8 mouse cellular contexts compared by ENCODE assay signal in the genomic region with DNA sequence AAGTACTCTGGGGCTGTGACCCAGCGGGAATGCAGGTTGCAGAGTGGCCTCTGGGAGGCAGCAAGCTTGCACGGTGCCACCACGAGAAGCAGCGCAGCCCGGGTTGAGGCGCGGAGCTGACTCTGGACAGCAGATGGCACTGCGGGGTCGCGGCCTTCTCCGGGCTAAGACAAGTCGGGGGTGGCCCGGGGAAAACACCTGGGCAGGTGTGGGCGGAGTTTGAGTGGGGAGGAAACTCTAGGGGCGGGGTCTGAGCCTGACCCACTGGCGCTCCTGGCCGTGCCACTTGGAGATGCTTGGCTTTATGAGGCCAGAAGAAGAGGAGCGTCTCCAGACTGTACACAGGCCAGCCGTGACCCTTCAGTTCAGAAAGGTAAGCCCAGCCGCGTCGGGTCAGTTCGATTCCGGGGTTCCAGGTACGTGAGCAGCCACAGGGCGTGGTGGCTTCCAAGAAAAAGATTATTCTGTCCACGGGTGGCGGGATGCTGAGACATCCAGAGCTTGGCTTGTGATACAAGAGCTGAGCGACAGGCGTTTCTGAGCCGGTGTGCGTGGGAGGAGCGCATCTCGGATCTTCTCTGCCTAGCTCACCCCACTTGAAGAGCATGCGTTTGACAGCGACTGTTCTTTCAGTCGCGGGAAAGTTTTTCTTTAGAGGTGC. TPM values are rescaled to one million over a fixed set of nuclear protein-coding genes. Genes with fewer than 3 reads are reported as not detected.
DNase-seq lines count a peak whose midpoint lies in the region; ATAC-seq and TF ChIP-seq lines count a peak whose summit lies in the region.

Scnn1g (plus strand) TSS at position 309 of the 661 bp plus-strand sequence.

- H3K4me3 ChIP-seq in bone marrow macrophage, adult 2 months (ENCODE audit: insufficient read depth, low read length): peak within 1 kb of the TSS; percentile 41
- peak within 1 kb of the TSS; percentile 9; the same call in 1 of the 2 replicates for H3K4me3 ChIP-seq in embryonic fibroblast, embryonic 13.5 days (ENCODE audit: insufficient read depth, low read length)
- H3K4me3 ChIP-seq in heart, embryonic 12.5 days: peak within 1 kb of the TSS; percentile 41
- H3K4me3 ChIP-seq in kidney, postnatal 0 days (replicated peaks; ENCODE audit: low read depth, low read length): peak within 1 kb of the TSS; percentile 39
- H3K4me3 ChIP-seq in liver, adult 2 months (ENCODE audit: insufficient read depth, low read depth, low read length): no peak within 1 kb of the TSS
- no peak within 1 kb of the TSS for H3K4me3 ChIP-seq in myocyte

- peak; percentile 81; the same call in 1 of the 2 replicates for TF ChIP-seq CTCF in bone marrow macrophage, adult 2 months (IDR thresholded peaks at IDR 0.05; ENCODE audit: low read depth, low read length)
- peak; percentile 98 for TF ChIP-seq CTCF in embryonic fibroblast, embryonic 13.5 days (IDR thresholded peaks at IDR 0.05; ENCODE audit: borderline replicate concordance, insufficient read depth, low read length)
- TF ChIP-seq CTCF in kidney, postnatal 0 days (IDR thresholded peaks at IDR 0.05; ENCODE audit: low read depth): peak; percentile 98
- peak; percentile 97 for TF ChIP-seq CTCF in liver, adult 2 months (IDR thresholded peaks at IDR 0.05; ENCODE audit: low read depth, low read length)

- no peaks in the 10 kb centered on the region for H3K79me2 ChIP-seq in liver, adult 2 months (ENCODE audit: control insufficient read depth, insufficient read depth, low read length)
- H3K79me2 ChIP-seq in myocyte (ENCODE audit: control insufficient read depth, insufficient read depth): no peaks in the 10 kb centered on the region

- no peaks in the 10 kb centered on the region for H3K9me3 ChIP-seq in heart, embryonic 12.5 days (replicated peaks)
- no peaks in the 10 kb centered on the region for H3K9me3 ChIP-seq in kidney, postnatal 0 days (replicated peaks; ENCODE audit: low read length)

- H3ac ChIP-seq in myocyte (ENCODE audit: control insufficient read depth, insufficient read length): no peak within 1 kb of the TSS

- no peaks in the 10 kb centered on the region for H3K36me3 ChIP-seq in heart, embryonic 12.5 days
- no peaks in the 10 kb centered on the region for H3K36me3 ChIP-seq in kidney, postnatal 0 days (ENCODE audit: insufficient read depth, low read length)
- H3K36me3 ChIP-seq in liver, adult 2 months (ENCODE audit: control insufficient read depth, insufficient read depth, low read length): no peaks in the 10 kb centered on the region
- no peaks in the 10 kb centered on the region for H3K36me3 ChIP-seq in myocyte (ENCODE audit: control insufficient read depth, insufficient read depth)

- ATAC-seq in heart, embryonic 12.5 days (ENCODE audit: insufficient number of reproducible peaks, low FRiP score): peak; percentile 77
- ATAC-seq in kidney, postnatal 0 days (replicated peaks; ENCODE audit: low FRiP score, low read depth): peak; percentile 88

- peak within 1 kb of the TSS; percentile 49; the same call in 1 of the 2 replicates for H3K9ac ChIP-seq in heart, embryonic 12.5 days
- H3K9ac ChIP-seq in kidney, postnatal 0 days (ENCODE audit: low read depth, low read length): 0 out of 2 replicates have a peak within 1 kb of the TSS, but pooled peaks have one; percentile 47
- no peak within 1 kb of the TSS for H3K9ac ChIP-seq in liver, adult 2 months (ENCODE audit: low read depth, low read length)

- peak; percentile 87 for DNase-seq in A20 (ENCODE audit: low read depth, low spot score)
- peak; percentile 84 for DNase-seq in kidney, postnatal 0 days (ENCODE audit: low spot score)
- DNase-seq in liver, adult 2 months (ENCODE audit: extremely low read depth, low read depth, low spot score): peak; percentile 61
- DNase-seq in spleen, postnatal 4 days (ENCODE audit: low spot score in 2 of 2): peak; percentile 72 to 89

- H3K27me3 ChIP-seq in heart, embryonic 12.5 days (replicated peaks): peaks cover 46% of the 10 kb centered on the region
- H3K27me3 ChIP-seq in kidney, postnatal 0 days (ENCODE audit: insufficient read depth, low read length): no peaks in the 10 kb centered on the region
- H3K27me3 ChIP-seq in liver, adult 2 months (ENCODE audit: control insufficient read depth, insufficient read depth, low read length): peaks cover 2% of the 10 kb centered on the region; the same call in 1 of the 2 replicates
- peaks cover 31% of the 10 kb centered on the region for H3K27me3 ChIP-seq in myocyte (ENCODE audit: control insufficient read depth, insufficient read depth, insufficient read length)

- H3K27ac ChIP-seq in bone marrow macrophage, adult 2 months (ENCODE audit: insufficient read depth, low read depth, low read length): no peak within 1 kb of the TSS
- H3K27ac ChIP-seq in embryonic fibroblast, embryonic 13.5 days (ENCODE audit: insufficient read depth, low read length): no peak within 1 kb of the TSS
- no peak within 1 kb of the TSS for H3K27ac ChIP-seq in heart, embryonic 12.5 days (ENCODE audit: poor library complexity, severe bottlenecking)
- H3K27ac ChIP-seq in kidney, postnatal 0 days: 0 out of 2 replicates have a peak within 1 kb of the TSS, but pooled peaks have one; percentile 22
- H3K27ac ChIP-seq in liver, adult 2 months (replicated peaks; ENCODE audit: insufficient read depth, low read depth, low read length): no peak within 1 kb of the TSS

- no peaks in the 10 kb centered on the region for H3K4me1 ChIP-seq in bone marrow macrophage, adult 2 months (ENCODE audit: control insufficient read depth, insufficient read depth, low read length)
- no peaks in the 10 kb centered on the region for H3K4me1 ChIP-seq in embryonic fibroblast, embryonic 13.5 days (ENCODE audit: control insufficient read depth, insufficient read depth, low read length)
- peaks cover 20% of the 10 kb centered on the region for H3K4me1 ChIP-seq in heart, embryonic 12.5 days (replicated peaks)
- H3K4me1 ChIP-seq in kidney, postnatal 0 days (replicated peaks; ENCODE audit: insufficient read depth, low read length): peaks cover 6% of the 10 kb centered on the region; the same call in 1 of the 2 replicates
- no peaks in the 10 kb centered on the region; the same call in 1 of the 2 replicates for H3K4me1 ChIP-seq in liver, adult 2 months (ENCODE audit: control insufficient read depth, insufficient read depth, low read length)

- 2% methylated on average over 38 of the region's 38 CpGs for WGBS in heart, embryonic 12.5 days
- WGBS in kidney, postnatal 0 days: 2% methylated on average over 38 of the region's 38 CpGs
- WGBS in liver, adult 2 months: 2% methylated on average over 38 of the region's 38 CpGs

- peak within 1 kb of the TSS; percentile 76 for H3K4me2 ChIP-seq in heart, embryonic 12.5 days
- H3K4me2 ChIP-seq in kidney, postnatal 0 days (ENCODE audit: low read length): peak within 1 kb of the TSS; percentile 57
- H3K4me2 ChIP-seq in myocyte (ENCODE audit: low read depth): peak within 1 kb of the TSS; percentile 52

- TF ChIP-seq POLR2A in bone marrow macrophage, adult 2 months (IDR thresholded peaks at IDR 0.05; ENCODE audit: borderline replicate concordance, low read depth, low read length): no peak
- no peak for TF ChIP-seq POLR2A in embryonic fibroblast, embryonic 13.5 days (IDR thresholded peaks at IDR 0.05; ENCODE audit: low read depth, low read length)
- no peak for TF ChIP-seq POLR2A in liver, adult 2 months (IDR thresholded peaks at IDR 0.05; ENCODE audit: extremely low read depth, insufficient read depth, low read length)
- no peak for TF ChIP-seq POLR2A in myocyte (IDR thresholded peaks at IDR 0.05; ENCODE audit: insufficient read length, low read depth)

TF ChIP-seq in myocyte, 11 proteins besides CTCF, POLR2A, EP300 and RAD21:
- TF ChIP-seq TCF3 (IDR thresholded peaks at IDR 0.05; ENCODE audit: insufficient read length, low read depth): no peak
- no peak for TF ChIP-seq E2F4 (IDR thresholded peaks at IDR 0.05; ENCODE audit: insufficient read depth)
- peak in 1 of 3 experiments; percentile 13 for TF ChIP-seq MYOD1 (IDR thresholded peaks at IDR 0.05; ENCODE audit: control insufficient read depth in 1 of 3, insufficient read length in 2 of 3, low read depth in 2 of 3)

RNA-seq across cellular contexts. Expression of gene Scnn1g, which starts in this region (rescaled TPM):
- polyA plus RNA-seq in bone marrow macrophage, adult 2 months (2012; ENCODE audit: insufficient read depth, insufficient read length, missing spikeins): not detected in 2 replicates
- not detected in 2 replicates for polyA plus RNA-seq in embryonic fibroblast, embryonic 13.5 days (2011; ENCODE audit: insufficient read length, low read depth, missing spikeins)
- not detected in 2 replicates for polyA plus RNA-seq in heart, embryonic 12.5 days (2016; fragmentation: Nextera tagmentation; extraction: Ambion mirVana)
- 59.7 and 64.2 TPM in 2 replicates for polyA plus RNA-seq in kidney, postnatal 0 days (2015; fragmentation: Nextera tagmentation; extraction: Ambion mirVana)
- not detected in 2 replicates for total RNA-seq in liver, adult 2 months (2014; rRNA removed)
- not detected in 2 replicates for polyA plus RNA-seq in liver, adult 2 months (2012; rRNA removed)
- polyA plus RNA-seq in myocyte (2012; fragmentation: generic; extraction: Trizol): not detected

Comparison
In these comparisons a context has a peak if more than half of its experiments do, and no peak if none do; other contexts are left out.
1. RNA of gene Scnn1g (polyA plus RNA-seq): 59.7 to 64.2 TPM in kidney, postnatal 0 days; not detected in heart, embryonic 12.5 days, not detected in bone marrow macrophage, adult 2 months, not detected in embryonic fibroblast, embryonic 13.5 days, not detected in liver, adult 2 months and not detected in myocyte (single experiment); every median in the first group is over 10 times any median in the second.
2. Peak in ATAC-seq, H3K4me3 ChIP-seq, H3K9ac ChIP-seq and H3K4me2 ChIP-seq in heart, embryonic 12.5 days; RNA of the gene not detected or under 1 TPM.
3. Peak in DNase-seq in liver, adult 2 months; RNA of the gene not detected or under 1 TPM.
4. H3K4me3 ChIP-seq: peak in bone marrow macrophage, adult 2 months (single experiment), embryonic fibroblast, embryonic 13.5 days (single experiment) and kidney, postnatal 0 days (single experiment); none in liver, adult 2 months (single experiment) and myocyte (single experiment).
5. Peak in every context shown above with its lines, with median percentiles within 50 percentile points of each other: DNase-seq, CTCF ChIP-seq and H3K4me2 ChIP-seq.